Mouse (Mus musculus): ENCODE data around the gene Cdk14.

DNA sequence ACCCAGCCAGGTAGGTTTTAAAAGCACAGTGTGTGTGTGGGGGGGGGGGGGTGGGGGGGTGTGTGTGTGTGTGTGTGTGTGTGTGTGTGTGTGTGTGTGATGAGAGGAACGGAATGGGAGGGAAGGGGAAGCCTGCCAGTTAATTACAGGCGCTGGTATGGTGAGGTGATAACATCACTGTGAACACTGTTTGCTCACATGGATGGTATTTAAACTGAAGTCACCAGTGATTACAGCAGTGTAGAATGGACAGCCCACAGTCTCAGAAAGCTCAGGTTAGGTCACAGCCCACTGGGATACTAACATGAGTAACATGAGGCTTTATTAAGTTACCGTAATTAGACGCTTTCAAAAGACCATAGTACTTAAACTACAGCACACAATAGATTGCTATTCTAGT, 129.4 kb downstream of the Cdk14 start:
- TF ChIP-seq CHD2 (IDR thresholded peaks at IDR 0.05; ENCODE audit: low read depth, low read length): no peak
- no peak for TF ChIP-seq ZNF384 (IDR thresholded peaks at IDR 0.05; ENCODE audit: low read depth, low read length)
- no peak for TF ChIP-seq MAFK (IDR thresholded peaks at IDR 0.05; ENCODE audit: insufficient read depth, low read depth, low read length)
- no peak for TF ChIP-seq ZC3H11A (IDR thresholded peaks at IDR 0.05; ENCODE audit: borderline replicate concordance, low read depth, low read length)

Data from ES-E14 (cell line).